37 mouse cellular contexts compared by ENCODE assay signal in genomic region chr15:79298553-79298952, GRCm38 (mm10). TPM values are rescaled to one million over a fixed set of nuclear protein-coding genes. Genes with fewer than 3 reads are reported as not detected.
DNase-seq lines count a peak whose midpoint lies in the region; ATAC-seq and TF ChIP-seq lines count a peak whose summit lies in the region.
"Had no signal": no experiment of that assay in that cellular context is flagged by ENCODE, and none has a peak within 500 bp of the region (broad histone marks: within the 10 kb centered on the region; RNA-seq: fewer than 3 reads in every experiment).

No protein-coding gene starts in this region.

- TF ChIP-seq CTCF in lung, embryonic 14.5 days (IDR thresholded peaks at IDR 0.05; ENCODE audit: low read depth): no peak

- peaks cover 14% of the 10 kb centered on the region for H3K4me1 ChIP-seq in embryonic facial prominence, embryonic 10.5 days
- H3K4me1 ChIP-seq in lung, embryonic 14.5 days (ENCODE audit: insufficient read depth): no peaks in the 10 kb centered on the region
- H3K4me1 ChIP-seq: embryonic facial prominence, embryonic 12.5 days; heart, embryonic 12.5 days; hindbrain, embryonic 13.5 days; limb, embryonic 12.5 days; liver, embryonic 12.5 days; neural tube, embryonic 12.5 days had no signal

- 88% methylated on average over 6 of the region's 6 CpGs for WGBS in embryonic facial prominence, embryonic 10.5 days
- 70% methylated on average over 6 of the region's 6 CpGs for WGBS in lung, embryonic 14.5 days

- H3K4me3 ChIP-seq in embryonic facial prominence, embryonic 10.5 days: no peak overlapping the region
- no peak overlapping the region for H3K4me3 ChIP-seq in lung, embryonic 14.5 days (ENCODE audit: low read depth, low read length)
- H3K4me3 ChIP-seq: embryonic facial prominence, embryonic 12.5 days; gastrocnemius, adult 2 months; heart, adult 2 months; heart, embryonic 12.5 days; hindbrain, embryonic 13.5 days; limb, embryonic 12.5 days; liver, embryonic 12.5 days; myocyte; neural tube, embryonic 12.5 days had no signal

- no peak overlapping the region for H3K9ac ChIP-seq in lung, embryonic 14.5 days
- H3K9ac ChIP-seq: embryonic facial prominence, embryonic 12.5 days; heart, embryonic 12.5 days; hindbrain, embryonic 13.5 days; limb, embryonic 12.5 days; liver, embryonic 12.5 days; liver, postnatal 0 days; neural tube, embryonic 12.5 days had no signal

- ATAC-seq in lung, embryonic 14.5 days (ENCODE audit: insufficient read depth): no peak; the same call in 1 of the 2 replicates
- ATAC-seq: forebrain, embryonic 16.5 days; liver, embryonic 12.5 days; liver, postnatal 0 days had no signal

- no peaks in the 10 kb centered on the region for H3K27me3 ChIP-seq in embryonic facial prominence, embryonic 10.5 days (replicated peaks; ENCODE audit: low read depth, poor library complexity, severe bottlenecking)
- H3K27me3 ChIP-seq in lung, embryonic 14.5 days (ENCODE audit: insufficient read depth, low read length): no peaks in the 10 kb centered on the region
- H3K27me3 ChIP-seq: CH12.LX; embryonic facial prominence, embryonic 12.5 days; heart, embryonic 12.5 days; hindbrain, embryonic 13.5 days; limb, embryonic 12.5 days; liver, embryonic 12.5 days; neural tube, embryonic 12.5 days had no signal

- no peaks in the 10 kb centered on the region for H3K9me3 ChIP-seq in embryonic facial prominence, embryonic 10.5 days
- H3K9me3 ChIP-seq in lung, embryonic 14.5 days (ENCODE audit: low read depth, low read length): no peaks in the 10 kb centered on the region
- H3K9me3 ChIP-seq: embryonic facial prominence, embryonic 12.5 days; heart, embryonic 12.5 days; hindbrain, embryonic 13.5 days; limb, embryonic 12.5 days; liver, embryonic 12.5 days; neural tube, embryonic 12.5 days had no signal

- no peak overlapping the region for H3K4me2 ChIP-seq in lung, embryonic 14.5 days
- H3K4me2 ChIP-seq: embryonic facial prominence, embryonic 12.5 days; heart, embryonic 12.5 days; hindbrain, embryonic 13.5 days; limb, embryonic 12.5 days; liver, embryonic 12.5 days; midbrain, embryonic 11.5 days; neural tube, embryonic 12.5 days had no signal

- DNase-seq in urinary bladder, adult 18-20 months (ENCODE audit: low spot score in 2 of 2): peak; percentile 41 to 76
- DNase-seq in urinary bladder, postnatal 10 days (ENCODE audit: low spot score): no peak
- no peak for DNase-seq in embryonic facial prominence, embryonic 10.5 days (ENCODE audit: low spot score)
- DNase-seq in lung, embryonic 14.5 days: peak; percentile 15
- peak; percentile 52 for DNase-seq in lung, postnatal 36 days
- no peak for DNase-seq in heart, postnatal 4 days
- no peak for DNase-seq in right cerebral cortex, postnatal 10 days (ENCODE audit: low spot score in 2 of 2)
- DNase-seq: adrenal gland, adult 8-10 months; cerebellum, adult 2 months; cerebellum, postnatal 36 days; gastrocnemius, adult 2 months; gastrocnemius, postnatal 36 days; heart, adult 2 months; kidney, adult 9 months; kidney, postnatal 10 days; layer of hippocampus, adult 9-11 months; liver, postnatal 0 days; right cerebral cortex, adult 18-20 months; right cerebral cortex, postnatal 4 days; thymus, adult 2 months; thymus, postnatal 36 days had no signal

- H3K36me3 ChIP-seq in embryonic facial prominence, embryonic 10.5 days (replicated peaks): peaks cover 27% of the 10 kb centered on the region
- H3K36me3 ChIP-seq in lung, embryonic 14.5 days (ENCODE audit: insufficient read depth): peaks cover 9% of the 10 kb centered on the region; the same call in 1 of the 2 replicates
- H3K36me3 ChIP-seq: embryonic facial prominence, embryonic 12.5 days; limb, embryonic 12.5 days had no signal

- H3K27ac ChIP-seq in embryonic facial prominence, embryonic 10.5 days (replicated peaks): 0 out of 2 replicates have a peak overlapping the region, but pooled peaks have one; percentile 8
- no peak overlapping the region for H3K27ac ChIP-seq in lung, embryonic 14.5 days (ENCODE audit: low read depth)
- H3K27ac ChIP-seq: gastrocnemius, adult 2 months; heart, adult 2 months; hindbrain, embryonic 13.5 days; limb, embryonic 12.5 days; liver, embryonic 12.5 days; neural tube, embryonic 12.5 days had no signal

RNA-seq across cellular contexts. Expression of gene Baiap2l2, which starts 13.2 kb away (rescaled TPM):
- polyA plus RNA-seq in embryonic facial prominence, embryonic 10.5 days (2016; fragmentation: Nextera tagmentation; extraction: Ambion mirVana): 2.5 and 6.0 TPM in 2 replicates
- 3.1 and 3.9 TPM in 2 replicates for polyA plus RNA-seq in lung, embryonic 14.5 days (2014; fragmentation: Nextera tagmentation; extraction: Ambion mirVana)
- 1 to 10 TPM; 1.3 to 2.0 TPM for total RNA-seq in heart, postnatal 4 days (2021)
- total RNA-seq: megakaryocyte, adult 5-6 weeks had no signal

RNA-seq across cellular contexts. Expression of gene Pla2g6, which starts 29.6 kb away (rescaled TPM):
- polyA plus RNA-seq in embryonic facial prominence, embryonic 10.5 days (2016; fragmentation: Nextera tagmentation; extraction: Ambion mirVana): 18.4 and 20.4 TPM in 2 replicates
- polyA plus RNA-seq in lung, embryonic 14.5 days (2014; fragmentation: Nextera tagmentation; extraction: Ambion mirVana): 15.2 and 18.4 TPM in 2 replicates
- total RNA-seq in heart, postnatal 4 days (2021): 1 to 10 TPM; 8.4 to 9.6 TPM

RNA-seq across cellular contexts. Expression of gene Slc16a8, which starts 44.0 kb away (rescaled TPM):
- 0.16 and 0.34 TPM in 2 replicates for polyA plus RNA-seq in embryonic facial prominence, embryonic 10.5 days (2016; fragmentation: Nextera tagmentation; extraction: Ambion mirVana)
- 0.11 and 0.18 TPM in 2 replicates for polyA plus RNA-seq in lung, embryonic 14.5 days (2014; fragmentation: Nextera tagmentation; extraction: Ambion mirVana)
- total RNA-seq in heart, postnatal 4 days (2021): under 1 TPM; 0.23 to 0.31 TPM
- total RNA-seq: adrenal gland, adult 8-10 months; left cerebral cortex, adult 18-20 months; left cerebral cortex, postnatal 14 days; megakaryocyte, adult 5-6 weeks had no signal
- polyA plus RNA-seq: forebrain, embryonic 11.5 days; intestine, postnatal 0 days; liver, embryonic 12.5 days; liver, postnatal 0 days; spleen, adult 2 months had no signal

RNA-seq across cellular contexts. Expression of gene Maff, which starts 47.9 kb away (rescaled TPM):
- 1.2 and 1.8 TPM in 2 replicates for polyA plus RNA-seq in embryonic facial prominence, embryonic 10.5 days (2016; fragmentation: Nextera tagmentation; extraction: Ambion mirVana)
- polyA plus RNA-seq in lung, embryonic 14.5 days (2014; fragmentation: Nextera tagmentation; extraction: Ambion mirVana): 3.3 and 4.3 TPM in 2 replicates
- 10 to 100 TPM in 1 of 2 experiments, 1 to 10 TPM in 1; 9.8 to 10.2 TPM for total RNA-seq in heart, postnatal 4 days (2021)

Comparison
In these comparisons a context has a peak if more than half of its experiments do, and no peak if none do; other contexts are left out.
1. DNase-seq: peak in urinary bladder, adult 18-20 months (2 of 2), lung, embryonic 14.5 days (single experiment) and lung, postnatal 36 days (single experiment); none in urinary bladder, postnatal 10 days (single experiment), embryonic facial prominence, embryonic 10.5 days (single experiment), heart, postnatal 4 days (single experiment) and right cerebral cortex, postnatal 10 days (0 of 2).